Mouse (Mus musculus): Measurements from ENCODE around the gene Masp1.

- TF ChIP-seq POLR2A (IDR thresholded peaks at IDR 0.05; ENCODE audit: extremely low read depth, insufficient read depth, low read length), result no peak
- no peak for TF ChIP-seq CTCF (IDR thresholded peaks at IDR 0.05; ENCODE audit: low read depth, low read length)
These were observed 844 bp downstream of the Masp1 start for GRCm38 (mm10) chr16:23519771-23520170.

All from liver, adult 2 months (tissue).